Mouse (Mus musculus): ENCODE measurements around the gene Uba2. TPM values are rescaled to one million over a fixed set of nuclear protein-coding genes. Genes with fewer than 3 reads are reported as not detected.

Gene Uba2
- polyA plus RNA-seq, 1 experiment from 2014 or later: 145 TPM

- Histone ChIP-seq H3K36me3 (ENCODE audit: control insufficient read depth, insufficient read depth, low read length) (no peaks in the 10 kb centered on the region), H3K27me3 (replicated peaks; ENCODE audit: control insufficient read depth, insufficient read depth, low read length) (no peaks in the 10 kb centered on the region), H3K4me1 (ENCODE audit: control insufficient read depth, insufficient read depth, low read depth, low read length) (peaks cover 4% of the 10 kb centered on the region), H3K4me3 (ENCODE audit: low read length) (no peak overlapping the region), H3K9ac (ENCODE audit: low read depth, low read length) (no peak overlapping the region), H3K27ac (ENCODE audit: low read depth, low read length) (no peak overlapping the region), H3K9me3 (ENCODE audit: control insufficient read depth, low read length) (no peaks in the 10 kb centered on the region), H3K4me2 (ENCODE audit: low read length) (no peak overlapping the region)
- ATAC-seq: no peak
- 70% methylated on average over 1 of the region's 1 CpGs for WGBS
Measured at GRCm38 (mm10) chr7:34172251-34172650, 2.9 kb upstream of the Uba2 start.

GRCm38 (mm10) chr7:34168470-34169251 is 738 bp downstream of the Uba2 start:
- ATAC-seq: peak; percentile 96
- no peaks in the 10 kb centered on the region for H3K9me3 ChIP-seq (ENCODE audit: control insufficient read depth, low read length)
- peak overlapping the region; percentile 85 for H3K27ac ChIP-seq (ENCODE audit: low read depth, low read length)
- peak overlapping the region; percentile 98 for H3K9ac ChIP-seq (ENCODE audit: low read depth, low read length)
- WGBS: 9% methylated on average over 30 of the region's 30 CpGs
- no peaks in the 10 kb centered on the region for H3K27me3 ChIP-seq (replicated peaks; ENCODE audit: control insufficient read depth, insufficient read depth, low read length)
- H3K36me3 ChIP-seq (ENCODE audit: control insufficient read depth, insufficient read depth, low read length): peaks cover 10% of the 10 kb centered on the region
- H3K4me1 ChIP-seq (ENCODE audit: control insufficient read depth, insufficient read depth, low read depth, low read length): peaks cover 9% of the 10 kb centered on the region
- H3K4me3 ChIP-seq (ENCODE audit: low read length): peak overlapping the region; percentile 98
- H3K4me2 ChIP-seq (ENCODE audit: low read length): peak overlapping the region; percentile 97

- peak; percentile 85 for ATAC-seq
- Histone ChIP-seq H3K36me3 (ENCODE audit: control insufficient read depth, insufficient read depth, low read length) (peaks cover 14% of the 10 kb centered on the region), H3K27me3 (replicated peaks; ENCODE audit: control insufficient read depth, insufficient read depth, low read length) (no peaks in the 10 kb centered on the region), H3K9ac (ENCODE audit: low read depth, low read length) (peak overlapping the region; percentile 98), H3K4me3 (ENCODE audit: low read length) (peak overlapping the region; percentile 98), H3K4me1 (ENCODE audit: control insufficient read depth, insufficient read depth, low read depth, low read length) (peaks cover 9% of the 10 kb centered on the region), H3K27ac (ENCODE audit: low read depth, low read length) (peak overlapping the region; percentile 85), H3K9me3 (ENCODE audit: control insufficient read depth, low read length) (no peaks in the 10 kb centered on the region), H3K4me2 (ENCODE audit: low read length) (peak overlapping the region; percentile 97)
- WGBS: under 1% methylated on average over 48 of the region's 54 CpGs
Measured at GRCm38 (mm10) chr7:34167766-34168469, 1.5 kb downstream of the Uba2 start.

GRCm38 (mm10) chr7:34166850-34167249 is 2.5 kb downstream of the Uba2 start:
- no peak overlapping the region for H3K27ac ChIP-seq (ENCODE audit: low read depth, low read length)
- no peak for ATAC-seq
- H3K4me3 ChIP-seq (ENCODE audit: low read length): no peak overlapping the region
- H3K9ac ChIP-seq (ENCODE audit: low read depth, low read length): no peak overlapping the region
- peaks cover 9% of the 10 kb centered on the region for H3K4me1 ChIP-seq (ENCODE audit: control insufficient read depth, insufficient read depth, low read depth, low read length)
- H3K4me2 ChIP-seq (ENCODE audit: low read length): peak overlapping the region; percentile 11
- no peaks in the 10 kb centered on the region for H3K9me3 ChIP-seq (ENCODE audit: control insufficient read depth, low read length)
- H3K27me3 ChIP-seq (replicated peaks; ENCODE audit: control insufficient read depth, insufficient read depth, low read length): no peaks in the 10 kb centered on the region
- H3K36me3 ChIP-seq (ENCODE audit: control insufficient read depth, insufficient read depth, low read length): peaks cover 19% of the 10 kb centered on the region
- 54% methylated on average over 4 of the region's 4 CpGs for WGBS

GRCm38 (mm10) chr7:34165999-34166398 is 3.4 kb downstream of the Uba2 start:
- no peak overlapping the region for H3K27ac ChIP-seq (ENCODE audit: low read depth, low read length)
- 80% methylated on average over 3 of the region's 3 CpGs for WGBS
- H3K9ac ChIP-seq (ENCODE audit: low read depth, low read length): no peak overlapping the region

GRCm38 (mm10) chr7:34164671-34165070 is 4.7 kb downstream of the Uba2 start:
- Histone ChIP-seq H3K27ac (ENCODE audit: low read depth, low read length) (no peak overlapping the region), H3K4me3 (ENCODE audit: low read length) (no peak overlapping the region), H3K9ac (ENCODE audit: low read depth, low read length) (no peak overlapping the region), H3K36me3 (ENCODE audit: control insufficient read depth, insufficient read depth, low read length) (peaks cover 38% of the 10 kb centered on the region), H3K27me3 (replicated peaks; ENCODE audit: control insufficient read depth, insufficient read depth, low read length) (no peaks in the 10 kb centered on the region), H3K4me1 (ENCODE audit: control insufficient read depth, insufficient read depth, low read depth, low read length) (peaks cover 9% of the 10 kb centered on the region), H3K4me2 (ENCODE audit: low read length) (no peak overlapping the region), H3K9me3 (ENCODE audit: control insufficient read depth, low read length) (no peaks in the 10 kb centered on the region)
- no peak for ATAC-seq
- WGBS: 91% methylated on average over 7 of the region's 7 CpGs

More at GRCm38 (mm10) chr7:34165999-34166398, 3.4 kb downstream of the Uba2 start:
- no peak overlapping the region for H3K4me2 ChIP-seq (ENCODE audit: low read length)
- peaks cover 28% of the 10 kb centered on the region for H3K36me3 ChIP-seq (ENCODE audit: control insufficient read depth, insufficient read depth, low read length)
- H3K27me3 ChIP-seq (replicated peaks; ENCODE audit: control insufficient read depth, insufficient read depth, low read length): no peaks in the 10 kb centered on the region
- no peak for ATAC-seq
- no peaks in the 10 kb centered on the region for H3K9me3 ChIP-seq (ENCODE audit: control insufficient read depth, low read length)
- no peak overlapping the region for H3K4me3 ChIP-seq (ENCODE audit: low read length)
- H3K4me1 ChIP-seq (ENCODE audit: control insufficient read depth, insufficient read depth, low read depth, low read length): peaks cover 9% of the 10 kb centered on the region

GRCm38 (mm10) chr7:34159167-34159566 is 10.2 kb downstream of the Uba2 start:
- peaks cover 72% of the 10 kb centered on the region for H3K36me3 ChIP-seq (ENCODE audit: control insufficient read depth, insufficient read depth, low read length)
- no peaks in the 10 kb centered on the region for H3K27me3 ChIP-seq (replicated peaks; ENCODE audit: control insufficient read depth, insufficient read depth, low read length)
- no peak overlapping the region for H3K4me2 ChIP-seq (ENCODE audit: low read length)
- ATAC-seq: no peak
- H3K9ac ChIP-seq (ENCODE audit: low read depth, low read length): no peak overlapping the region
- H3K9me3 ChIP-seq (ENCODE audit: control insufficient read depth, low read length): no peaks in the 10 kb centered on the region
- H3K27ac ChIP-seq (ENCODE audit: low read depth, low read length): no peak overlapping the region
- H3K4me3 ChIP-seq (ENCODE audit: low read length): no peak overlapping the region
- H3K4me1 ChIP-seq (ENCODE audit: control insufficient read depth, insufficient read depth, low read depth, low read length): no peaks in the 10 kb centered on the region
- WGBS: 90% methylated on average over 3 of the region's 3 CpGs

- ATAC-seq: no peak
- Histone ChIP-seq H3K36me3 (ENCODE audit: control insufficient read depth, insufficient read depth, low read length) (peaks cover 73% of the 10 kb centered on the region), H3K4me3 (ENCODE audit: low read length) (no peak overlapping the region), H3K9ac (ENCODE audit: low read depth, low read length) (no peak overlapping the region), H3K27me3 (replicated peaks; ENCODE audit: control insufficient read depth, insufficient read depth, low read length) (no peaks in the 10 kb centered on the region), H3K27ac (ENCODE audit: low read depth, low read length) (no peak overlapping the region), H3K9me3 (ENCODE audit: control insufficient read depth, low read length) (no peaks in the 10 kb centered on the region), H3K4me2 (ENCODE audit: low read length) (no peak overlapping the region), H3K4me1 (ENCODE audit: control insufficient read depth, insufficient read depth, low read depth, low read length) (no peaks in the 10 kb centered on the region)
- WGBS: 98% methylated on average over 3 of the region's 3 CpGs
Measured at GRCm38 (mm10) chr7:34157994-34158393, 11.4 kb downstream of the Uba2 start.

GRCm38 (mm10) chr7:34147193-34147592 is 22.2 kb downstream of the Uba2 start:
- peaks cover 64% of the 10 kb centered on the region for H3K36me3 ChIP-seq (ENCODE audit: control insufficient read depth, insufficient read depth, low read length)
- no peaks in the 10 kb centered on the region for H3K4me1 ChIP-seq (ENCODE audit: control insufficient read depth, insufficient read depth, low read depth, low read length)
- H3K27me3 ChIP-seq (replicated peaks; ENCODE audit: control insufficient read depth, insufficient read depth, low read length): no peaks in the 10 kb centered on the region
- H3K9ac ChIP-seq (ENCODE audit: low read depth, low read length): no peak overlapping the region
- 97% methylated on average over 4 of the region's 4 CpGs for WGBS
- ATAC-seq: no peak
- H3K9me3 ChIP-seq (ENCODE audit: control insufficient read depth, low read length): peaks cover 5% of the 10 kb centered on the region; the same call in 1 of the 2 replicates
- no peak overlapping the region for H3K4me3 ChIP-seq (ENCODE audit: low read length)
- no peak overlapping the region for H3K4me2 ChIP-seq (ENCODE audit: low read length)
- H3K27ac ChIP-seq (ENCODE audit: low read depth, low read length): no peak overlapping the region

Data from hindbrain, embryonic 16.5 days (tissue).